Mouse (Mus musculus) cerebellum, postnatal 10 days (tissue): ENCODE data around the gene Hnrnpul1.
"Not testable (repeated sequence)": the region's sequence is repeated elsewhere in the genome, so short reads cannot be mapped to it uniquely, and the experiment has no call there.

Experiments
- DNase-seq, 2 experiments: peaks; one replicate each; pipeline ENCODE4 v3.0.0; 2021; ENCODE audit warnings: mixed read lengths in 2 of 2

Gene Hnrnpul1

GRCm38 (mm10) chr7:25754738-25755467 is at the start of gene Hnrnpul1:
TSS of gene Hnrnpul1 (minus strand) at chr7:25754757.
- peak; percentile 99 to 100 for DNase-seq

- no peak for DNase-seq
Observed at GRCm38 (mm10) chr7:25803460-25803859, 48.9 kb upstream of the Hnrnpul1 start.

- DNase-seq, result peak in 1 of 2 experiments; percentile 31
Observed at GRCm38 (mm10) chr7:25802241-25803125, 47.9 kb upstream of the Hnrnpul1 start.

GRCm38 (mm10) chr7:25801031-25801430 is 46.5 kb upstream of the Hnrnpul1 start:
- DNase-seq, result no peak

- no peak for DNase-seq
Observed at GRCm38 (mm10) chr7:25799369-25799768, 44.8 kb upstream of the Hnrnpul1 start.

- no peak for DNase-seq
Observed at GRCm38 (mm10) chr7:25798540-25798939, 44.0 kb upstream of the Hnrnpul1 start.

- no peak for DNase-seq
Observed at GRCm38 (mm10) chr7:25794775-25795174, 40.2 kb upstream of the Hnrnpul1 start.

GRCm38 (mm10) chr7:25793679-25794078 is 39.1 kb upstream of the Hnrnpul1 start:
- peak; percentile 61 to 68 for DNase-seq

GRCm38 (mm10) chr7:25792966-25793365 is 38.4 kb upstream of the Hnrnpul1 start:
- DNase-seq, result not testable (repeated sequence)

GRCm38 (mm10) chr7:25790615-25791014 is 36.1 kb upstream of the Hnrnpul1 start:
- no peak for DNase-seq

- DNase-seq, result no peak
Observed at GRCm38 (mm10) chr7:25789129-25789440, 34.5 kb upstream of the Hnrnpul1 start.

- DNase-seq, result peak; percentile 60 to 67
Observed at GRCm38 (mm10) chr7:25788220-25789128, 33.9 kb upstream of the Hnrnpul1 start, which contains the start of gene Axl. TSS of gene Axl (minus strand) at chr7:25788705.

GRCm38 (mm10) chr7:25787456-25788219 is 33.1 kb upstream of the Hnrnpul1 start:
- DNase-seq, result peak; percentile 34 to 42

- no peak for DNase-seq
Observed at GRCm38 (mm10) chr7:25786974-25787373, 32.4 kb upstream of the Hnrnpul1 start.

GRCm38 (mm10) chr7:25785752-25786151 is 31.2 kb upstream of the Hnrnpul1 start:
- DNase-seq, result no peak

- DNase-seq, result no peak
Observed at GRCm38 (mm10) chr7:25784808-25785207, 30.3 kb upstream of the Hnrnpul1 start.

GRCm38 (mm10) chr7:25783746-25784145 is 29.2 kb upstream of the Hnrnpul1 start:
- DNase-seq, result no peak

- no peak for DNase-seq
Observed at GRCm38 (mm10) chr7:25782744-25783143, 28.2 kb upstream of the Hnrnpul1 start.

GRCm38 (mm10) chr7:25781937-25782610 is 27.5 kb upstream of the Hnrnpul1 start:
- no peak for DNase-seq

- peak; percentile 34 to 36 for DNase-seq
Observed at GRCm38 (mm10) chr7:25781321-25781936, 26.9 kb upstream of the Hnrnpul1 start.

GRCm38 (mm10) chr7:25780753-25781152 is 26.2 kb upstream of the Hnrnpul1 start:
- no peak for DNase-seq
